15 mouse cellular contexts compared by ENCODE assay signal in the genomic region with DNA sequence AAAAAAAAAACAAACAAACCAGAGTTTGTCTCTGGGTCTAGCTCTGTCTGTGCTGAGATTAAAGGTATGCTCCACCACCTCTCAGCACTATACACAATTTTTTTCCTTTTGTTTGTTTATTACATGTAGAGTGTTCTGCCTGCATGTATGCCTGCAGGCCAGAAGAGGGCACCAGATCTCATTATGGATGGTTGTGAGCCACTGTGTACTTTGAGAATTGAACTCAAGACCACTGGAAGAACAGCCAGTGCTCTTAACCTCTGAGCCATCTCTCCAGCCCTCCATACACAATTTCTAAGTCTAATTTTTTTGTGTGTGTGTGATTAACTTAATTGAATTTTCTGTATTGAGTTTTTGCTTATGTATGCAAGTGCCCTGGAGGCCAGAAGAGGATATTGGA. TPM values are rescaled to one million over a fixed set of nuclear protein-coding genes. Genes with fewer than 3 reads are reported as not detected.
DNase-seq lines count a peak whose midpoint lies in the region; ATAC-seq and TF ChIP-seq lines count a peak whose summit lies in the region.
"Had no signal": no experiment of that assay in that cellular context is flagged by ENCODE, and none has a peak within 500 bp of the region (broad histone marks: within the 10 kb centered on the region; RNA-seq: fewer than 3 reads in every experiment).

No protein-coding gene starts in this region.

- no peaks in the 10 kb centered on the region for H3K9me3 ChIP-seq in heart, postnatal 0 days (replicated peaks; ENCODE audit: control insufficient read depth, low read length)
- no peaks in the 10 kb centered on the region for H3K9me3 ChIP-seq in midbrain, embryonic 14.5 days (ENCODE audit: control insufficient read depth, low read length)
- H3K9me3 ChIP-seq in midbrain, embryonic 15.5 days: no peaks in the 10 kb centered on the region
- H3K9me3 ChIP-seq: embryonic facial prominence, embryonic 13.5 days; hindbrain, embryonic 15.5 days; limb, embryonic 12.5 days; neural tube, embryonic 13.5 days had no signal

- H3K27me3 ChIP-seq in heart, postnatal 0 days (ENCODE audit: control insufficient read depth, insufficient read depth, low read length): no peaks in the 10 kb centered on the region
- no peaks in the 10 kb centered on the region for H3K27me3 ChIP-seq in midbrain, embryonic 14.5 days (ENCODE audit: control insufficient read depth, insufficient read depth, low read length)
- H3K27me3 ChIP-seq in midbrain, embryonic 15.5 days (replicated peaks): no peaks in the 10 kb centered on the region
- H3K27me3 ChIP-seq in splenic B cell, adult 2 months (ENCODE audit: control insufficient read depth, insufficient read depth, low read length, poor library complexity, severe bottlenecking): no peaks in the 10 kb centered on the region
- H3K27me3 ChIP-seq: embryonic facial prominence, embryonic 13.5 days; hindbrain, embryonic 15.5 days; limb, embryonic 12.5 days; neural tube, embryonic 13.5 days had no signal

- DNase-seq in heart, postnatal 0 days (ENCODE audit: low spot score): no peak
- DNase-seq in heart, adult 8-10 months (ENCODE audit: low spot score): no peak
- peak; percentile 9 for DNase-seq in midbrain, embryonic 14.5 days
- peak; percentile 27 for DNase-seq in MEL-GATA-1-ER (ENCODE audit: extremely low read depth, low read depth)
- DNase-seq in splenic B cell, adult 2 months (ENCODE audit: low read depth, low spot score): peak; percentile 51
- no peak for DNase-seq in urinary bladder, postnatal 25 days (ENCODE audit: low spot score)
- no peak for DNase-seq in kidney, postnatal 4 days
- DNase-seq: adrenal gland, adult 2 months; right cerebral cortex, postnatal 25 days had no signal

- no peak overlapping the region for H3K4me2 ChIP-seq in heart, postnatal 0 days (ENCODE audit: low read depth, low read length)
- H3K4me2 ChIP-seq in midbrain, embryonic 14.5 days (ENCODE audit: low read length): no peak overlapping the region
- H3K4me2 ChIP-seq in midbrain, embryonic 15.5 days: no peak overlapping the region
- H3K4me2 ChIP-seq: embryonic facial prominence, embryonic 13.5 days; heart, embryonic 11.5 days; hindbrain, embryonic 15.5 days; limb, embryonic 12.5 days; neural tube, embryonic 13.5 days had no signal

- ATAC-seq in heart, postnatal 0 days (ENCODE audit: insufficient read depth, low read depth): no peak
- no peak for ATAC-seq in midbrain, embryonic 14.5 days (ENCODE audit: low FRiP score, low TSS enrichment)
- no peak for ATAC-seq in midbrain, embryonic 15.5 days (replicated peaks)

- H3K9ac ChIP-seq in heart, postnatal 0 days (replicated peaks; ENCODE audit: low read depth, low read length): no peak overlapping the region
- no peak overlapping the region for H3K9ac ChIP-seq in midbrain, embryonic 14.5 days (replicated peaks; ENCODE audit: low read length)
- no peak overlapping the region for H3K9ac ChIP-seq in midbrain, embryonic 15.5 days
- H3K9ac ChIP-seq: embryonic facial prominence, embryonic 13.5 days; hindbrain, embryonic 15.5 days; limb, embryonic 12.5 days; neural tube, embryonic 13.5 days had no signal

- no peaks in the 10 kb centered on the region for H3K36me3 ChIP-seq in heart, postnatal 0 days (replicated peaks; ENCODE audit: control insufficient read depth, insufficient read depth, low read length)
- H3K36me3 ChIP-seq in midbrain, embryonic 14.5 days (ENCODE audit: control insufficient read depth, insufficient read depth, low read length): peaks cover 4% of the 10 kb centered on the region; the same call in 1 of the 2 replicates
- H3K36me3 ChIP-seq in midbrain, embryonic 15.5 days (replicated peaks): no peaks in the 10 kb centered on the region
- H3K36me3 ChIP-seq in splenic B cell, adult 2 months (ENCODE audit: control insufficient read depth, insufficient read depth, low read length, poor library complexity, severe bottlenecking): no peaks in the 10 kb centered on the region
- H3K36me3 ChIP-seq: hindbrain, embryonic 15.5 days had no signal

- TF ChIP-seq CTCF in heart, postnatal 0 days (IDR thresholded peaks at IDR 0.05; ENCODE audit: low read depth): peak; percentile 41

- no peak overlapping the region for H3K27ac ChIP-seq in heart, postnatal 0 days (ENCODE audit: low read depth)
- no peak overlapping the region for H3K27ac ChIP-seq in midbrain, embryonic 14.5 days (replicated peaks; ENCODE audit: low read depth, low read length)
- H3K27ac ChIP-seq in midbrain, embryonic 15.5 days: no peak overlapping the region
- H3K27ac ChIP-seq: embryonic facial prominence, embryonic 13.5 days; limb, embryonic 12.5 days; neural tube, embryonic 13.5 days had no signal

- H3K4me3 ChIP-seq in heart, postnatal 0 days (ENCODE audit: low read depth, low read length): no peak overlapping the region
- H3K4me3 ChIP-seq in midbrain, embryonic 14.5 days (replicated peaks; ENCODE audit: low read depth, low read length): no peak overlapping the region
- no peak overlapping the region for H3K4me3 ChIP-seq in midbrain, embryonic 15.5 days
- H3K4me3 ChIP-seq: embryonic facial prominence, embryonic 13.5 days; hindbrain, embryonic 15.5 days; limb, embryonic 12.5 days; neural tube, embryonic 13.5 days had no signal

- no peak for TF ChIP-seq EP300 in heart, postnatal 0 days (IDR thresholded peaks at IDR 0.05; ENCODE audit: low read depth)

- H3K4me1 ChIP-seq in heart, postnatal 0 days (ENCODE audit: control insufficient read depth, insufficient read depth): no peaks in the 10 kb centered on the region
- 0 out of 2 replicates have a peak, but pooled peaks cover 3% of the 10 kb centered on the region for H3K4me1 ChIP-seq in midbrain, embryonic 14.5 days (ENCODE audit: control insufficient read depth, insufficient read depth, low read length)
- peaks cover 21% of the 10 kb centered on the region for H3K4me1 ChIP-seq in midbrain, embryonic 15.5 days
- H3K4me1 ChIP-seq: embryonic facial prominence, embryonic 13.5 days had no signal

RNA-seq across cellular contexts. Expression of a gene that starts 10.6 kb away (rescaled TPM):
- 55.9 and 66.0 TPM in 2 replicates for total RNA-seq in heart, postnatal 0 days (2014; rRNA removed; ENCODE audit: low replicate concordance)
- 22.2 and 22.9 TPM in 2 replicates for polyA plus RNA-seq in heart, postnatal 0 days (2015; fragmentation: Nextera tagmentation; extraction: Ambion mirVana)
- 10 to 100 TPM; 47.2 to 49.8 (median 49.3) TPM for total RNA-seq in heart, adult 8-10 months (2022)
- 162 and 179 TPM in 2 replicates for polyA plus RNA-seq in midbrain, embryonic 14.5 days (2014; fragmentation: Nextera tagmentation; extraction: Ambion mirVana)
- 158 and 163 TPM in 2 replicates for polyA plus RNA-seq in midbrain, embryonic 15.5 days (2015; fragmentation: Nextera tagmentation; extraction: Ambion mirVana)

RNA-seq across cellular contexts. Expression of a gene that starts 33.9 kb away (rescaled TPM):
- total RNA-seq in heart, postnatal 0 days (2014; rRNA removed; ENCODE audit: low replicate concordance): 12.3 and 17.6 TPM in 2 replicates
- polyA plus RNA-seq in heart, postnatal 0 days (2015; fragmentation: Nextera tagmentation; extraction: Ambion mirVana): 9.1 and 11.9 TPM in 2 replicates
- 1 to 10 TPM; 7.3 to 8.6 (median 7.9) TPM for total RNA-seq in heart, adult 8-10 months (2022)
- 19.4 and 20.5 TPM in 2 replicates for polyA plus RNA-seq in midbrain, embryonic 14.5 days (2014; fragmentation: Nextera tagmentation; extraction: Ambion mirVana)
- 27.0 and 29.2 TPM in 2 replicates for polyA plus RNA-seq in midbrain, embryonic 15.5 days (2015; fragmentation: Nextera tagmentation; extraction: Ambion mirVana)

RNA-seq across cellular contexts. Expression of a gene that starts 34.0 kb away (rescaled TPM):
- total RNA-seq in heart, postnatal 0 days (2014; rRNA removed; ENCODE audit: low replicate concordance): 33.4 and 44.6 TPM in 2 replicates
- polyA plus RNA-seq in heart, postnatal 0 days (2015; fragmentation: Nextera tagmentation; extraction: Ambion mirVana): 23.2 and 23.7 TPM in 2 replicates
- 10 to 100 TPM; 61.0 to 67.1 (median 66.5) TPM for total RNA-seq in heart, adult 8-10 months (2022)
- 68.8 and 86.9 TPM in 2 replicates for polyA plus RNA-seq in midbrain, embryonic 14.5 days (2014; fragmentation: Nextera tagmentation; extraction: Ambion mirVana)
- 68.0 and 68.8 TPM in 2 replicates for polyA plus RNA-seq in midbrain, embryonic 15.5 days (2015; fragmentation: Nextera tagmentation; extraction: Ambion mirVana)

Comparison
In these comparisons a context has a peak if more than half of its experiments do, and no peak if none do; other contexts are left out.
1. DNase-seq: peak in midbrain, embryonic 14.5 days (single experiment), MEL-GATA-1-ER (single experiment) and splenic B cell, adult 2 months (single experiment); none in heart, postnatal 0 days (single experiment), heart, adult 8-10 months (single experiment), urinary bladder, postnatal 25 days (single experiment) and kidney, postnatal 4 days (0 of 2).